Mouse (Mus musculus) MEL (cell line): ENCODE measurements around the gene Map9. TPM values are rescaled to one million over a fixed set of nuclear protein-coding genes. Genes with fewer than 3 reads are reported as not detected.

Experiments used
- DNase-seq: peaks from one replicate; pipeline ENCODE4 v3.0.0; 2011; ENCODE audit warnings: low read depth, low spot score
- H3K27ac ChIP-seq: 2 replicates; pipeline ENCODE4 v1.5.1; 2012; ENCODE audit warnings: low read depth, mild to moderate bottlenecking, control low read depth, low read length, moderate library complexity; ENCODE audit not compliant: control insufficient read depth
- H3K27me3 ChIP-seq, 2 experiments: fragments of 150-350 bp in 1 of 2; sonication (generic) in 1 of 2; 2 replicates each; pipeline ENCODE4 v1.6.1; 2012; ENCODE audit warnings: low read length in 2 of 2, mild to moderate bottlenecking in 2 of 2, improper control_type of control experiment in 1 of 2, moderate library complexity in 1 of 2; ENCODE audit not compliant: insufficient read depth in 2 of 2, control insufficient read depth in 1 of 2
- H3K36me3 ChIP-seq, 2 experiments: 2 replicates each; pipeline ENCODE4 v1.6.1; 2012 to 2014; ENCODE audit warnings: low read length in 2 of 2, improper control_type of control experiment in 1 of 2, inconsistent platforms in 1 of 2, mild to moderate bottlenecking in 1 of 2; ENCODE audit not compliant: insufficient read depth in 2 of 2, control insufficient read depth in 1 of 2
- H3K4me1 ChIP-seq, 2 experiments: fragments of 150-350 bp in 1 of 2; sonication (generic) in 1 of 2; 2 replicates each; pipeline ENCODE4 v1.6.1; 2012; ENCODE audit warnings: low read length in 2 of 2, improper control_type of control experiment in 1 of 2, mild to moderate bottlenecking in 1 of 2; ENCODE audit not compliant: insufficient read depth in 2 of 2, control insufficient read depth in 1 of 2
- H3K4me3 ChIP-seq, 2 experiments: fragments of 150-350 bp in 1 of 2; sonication (generic) in 1 of 2; 2 replicates each; pipeline ENCODE4 v1.5.1; 2012; ENCODE audit warnings: low read depth in 2 of 2, low read length in 2 of 2, mild to moderate bottlenecking in 2 of 2, moderate library complexity in 2 of 2, control low read depth in 1 of 2, improper control_type of control experiment in 1 of 2; ENCODE audit not compliant: control insufficient read depth in 1 of 2, insufficient read depth in 1 of 2
- H3K79me2 ChIP-seq: 2 replicates; pipeline ENCODE4 v1.6.1; 2012; ENCODE audit warnings: mild to moderate bottlenecking, low read length, moderate library complexity; ENCODE audit not compliant: control insufficient read depth, poor library complexity, insufficient read depth
- H3K9ac ChIP-seq: 2 replicates; pipeline ENCODE4 v1.6.1; 2012; ENCODE audit warnings: low read depth, mild to moderate bottlenecking, control low read depth, low read length, moderate library complexity; ENCODE audit not compliant: control insufficient read depth, poor library complexity, severe bottlenecking
- H3K9me3 ChIP-seq: fragments of 150-350 bp; sonication (generic); replicated peaks from 2 replicates; pipeline ENCODE4 v1.6.1; 2012; ENCODE audit warnings: mild to moderate bottlenecking, low read length, improper control_type of control experiment, moderate library complexity; ENCODE audit not compliant: insufficient read depth
- CHD1 ChIP-seq: IDR thresholded peaks from 2 replicates; pipeline ENCODE4 v1.6.1; 2012; ENCODE audit warnings: low read depth, mild to moderate bottlenecking, inconsistent platforms, low read length, improper control_type of control experiment
- CTCF ChIP-seq, 3 experiments: IDR thresholded peaks in 2 of 3; conservative IDR thresholded peaks in 1 of 3; 2 replicates each; pipeline ENCODE4 v1.5.1; 2011 to 2012; ENCODE audit warnings: low read length in 3 of 3, low read depth in 2 of 3, mild to moderate bottlenecking in 2 of 3, improper control_type of control experiment in 1 of 3, inconsistent platforms in 1 of 3, mixed read lengths in 1 of 3, moderate library complexity in 1 of 3; ENCODE audit not compliant: control insufficient read depth in 1 of 3, insufficient read depth in 1 of 3, poor library complexity in 1 of 3, severe bottlenecking in 1 of 3
- E2F4 ChIP-seq: IDR thresholded peaks from 2 replicates; pipeline ENCODE4 v1.6.1; 2011; ENCODE audit warnings: low read depth, low read length, improper control_type of control experiment, borderline replicate concordance
- ETS1 ChIP-seq: IDR thresholded peaks from 2 replicates; pipeline ENCODE4 v1.6.1; 2012; ENCODE audit warnings: low read depth, mild to moderate bottlenecking, inconsistent platforms, low read length, improper control_type of control experiment, moderate library complexity
- GABPA ChIP-seq: IDR thresholded peaks from 2 replicates; pipeline ENCODE4 v1.6.1; 2012; ENCODE audit warnings: low read depth, mild to moderate bottlenecking, inconsistent platforms, low read length, improper control_type of control experiment, moderate library complexity
- GATA1 ChIP-seq: IDR thresholded peaks from 2 replicates; pipeline ENCODE4 v1.6.1; 2011; ENCODE audit warnings: low read depth, low read length, improper control_type of control experiment
- HCFC1 ChIP-seq: IDR thresholded peaks from 2 replicates; pipeline ENCODE4 v1.6.1; 2012; ENCODE audit warnings: low read depth, mild to moderate bottlenecking, inconsistent platforms, low read length, improper control_type of control experiment, moderate library complexity
- JUND ChIP-seq: IDR thresholded peaks from 2 replicates; pipeline ENCODE4 v1.6.1; 2011; ENCODE audit warnings: low read depth, mild to moderate bottlenecking, improper control_type of control experiment, low read length
- MAFK ChIP-seq: IDR thresholded peaks from 2 replicates; pipeline ENCODE4 v1.6.1; 2011; ENCODE audit warnings: low read depth, mild to moderate bottlenecking, low read length, improper control_type of control experiment, borderline replicate concordance
- MAX ChIP-seq: IDR thresholded peaks from 2 replicates; pipeline ENCODE4 v1.6.1; 2011; ENCODE audit warnings: low read length, improper control_type of control experiment
- MAZ ChIP-seq: IDR thresholded peaks from 2 replicates; pipeline ENCODE4 v1.6.1; 2012; ENCODE audit warnings: low read depth, mild to moderate bottlenecking, inconsistent platforms, low read length, improper control_type of control experiment
- MXI1 ChIP-seq: IDR thresholded peaks from 2 replicates; pipeline ENCODE4 v1.6.1; 2011; ENCODE audit warnings: mild to moderate bottlenecking, low read depth, low read length, improper control_type of control experiment
- MYB ChIP-seq: IDR thresholded peaks from 2 replicates; pipeline ENCODE4 v1.6.1; 2011; ENCODE audit warnings: mild to moderate bottlenecking, low read depth, low read length, improper control_type of control experiment
- MYC ChIP-seq: IDR thresholded peaks from 2 replicates; pipeline ENCODE4 v1.6.1; 2011; ENCODE audit warnings: low read depth, mild to moderate bottlenecking, low read length, improper control_type of control experiment, moderate library complexity
- NELFE ChIP-seq: IDR thresholded peaks from 2 replicates; pipeline ENCODE4 v1.6.1; 2011; ENCODE audit warnings: low read depth, low read length, improper control_type of control experiment
- NRF1 ChIP-seq: IDR thresholded peaks from 2 replicates; pipeline ENCODE4 v1.6.1; 2014; ENCODE audit warnings: low read depth, mild to moderate bottlenecking, inconsistent platforms, low read length, improper control_type of control experiment, moderate library complexity; ENCODE audit not compliant: poor library complexity, insufficient read depth, severe bottlenecking
- POLR2A ChIP-seq, 2 experiments: IDR thresholded peaks; 2 replicates each; pipeline ENCODE4 v1.6.1; 2011 to 2012; ENCODE audit warnings: low read length in 2 of 2, mild to moderate bottlenecking in 2 of 2, control low read depth in 1 of 2, improper control_type of control experiment in 1 of 2, low read depth in 1 of 2, moderate library complexity in 1 of 2; ENCODE audit not compliant: control insufficient read depth in 1 of 2, insufficient read depth in 1 of 2, poor library complexity in 1 of 2
- POLR2AphosphoS2 ChIP-seq: IDR thresholded peaks from 2 replicates; pipeline ENCODE4 v1.6.1; 2011; ENCODE audit warnings: low read length, improper control_type of control experiment
- POLR2AphosphoS5 ChIP-seq: IDR thresholded peaks from 2 replicates; pipeline ENCODE4 v1.6.1; 2012; ENCODE audit warnings: low read depth, borderline replicate concordance, mild to moderate bottlenecking, inconsistent platforms, low read length, moderate library complexity, mixed read lengths
- SIN3A ChIP-seq: IDR thresholded peaks from 2 replicates; pipeline ENCODE4 v1.6.1; 2012; ENCODE audit warnings: low read length, improper control_type of control experiment, inconsistent platforms
- SMC3 ChIP-seq: IDR thresholded peaks from 2 replicates; pipeline ENCODE4 v1.6.1; 2011; ENCODE audit warnings: low read depth, low read length, improper control_type of control experiment
- TAL1 ChIP-seq: IDR thresholded peaks from 2 replicates; pipeline ENCODE4 v1.6.1; 2012; ENCODE audit warnings: mild to moderate bottlenecking, inconsistent platforms, low read length, moderate library complexity, mixed read lengths
- TBP ChIP-seq: IDR thresholded peaks from 2 replicates; pipeline ENCODE4 v1.8.0; 2011; ENCODE audit warnings: low read depth, low read length, improper control_type of control experiment
- UBTF ChIP-seq: IDR thresholded peaks from 2 replicates; pipeline ENCODE4 v1.6.1; 2012; ENCODE audit warnings: low read depth, mild to moderate bottlenecking, inconsistent platforms, low read length, improper control_type of control experiment, moderate library complexity, borderline replicate concordance; ENCODE audit not compliant: insufficient read depth
- USF1 ChIP-seq: IDR thresholded peaks from 2 replicates; pipeline ENCODE4 v1.6.1; 2014; ENCODE audit warnings: low read depth, mild to moderate bottlenecking, inconsistent platforms, low read length, improper control_type of control experiment, moderate library complexity
- USF2 ChIP-seq, 2 experiments: IDR thresholded peaks; 2 replicates each; pipeline ENCODE4 v1.6.1; 2011 to 2012; ENCODE audit warnings: improper control_type of control experiment in 2 of 2, low read length in 2 of 2, borderline replicate concordance in 1 of 2, inconsistent platforms in 1 of 2, low read depth in 1 of 2, mild to moderate bottlenecking in 1 of 2; ENCODE audit not compliant: insufficient read depth in 1 of 2
- ZC3H11A ChIP-seq: IDR thresholded peaks from 2 replicates; pipeline ENCODE4 v1.6.1; 2012; ENCODE audit warnings: low read depth, mild to moderate bottlenecking, inconsistent platforms, low read length, improper control_type of control experiment
- ZKSCAN1 ChIP-seq: IDR thresholded peaks from 2 replicates; pipeline ENCODE4 v1.6.1; 2012; ENCODE audit warnings: low read depth, mild to moderate bottlenecking, inconsistent platforms, low read length, improper control_type of control experiment, moderate library complexity
- ZMIZ1 ChIP-seq: IDR thresholded peaks from 2 replicates; pipeline ENCODE4 v1.6.1; 2012; ENCODE audit warnings: low read depth, mild to moderate bottlenecking, inconsistent platforms, low read length, improper control_type of control experiment, moderate library complexity
- polyA plus RNA-seq, 2 experiments: library from polyadenylated mRNA; stranded (reverse) in 1 of 2; unstranded in 1 of 2; fragments of >175 nt in 1 of 2; fragments of >200 nt in 1 of 2; gene quantifications; 2 replicates each; pipeline versions ENCODE4 v1.2.1 to v1.2.4; 2012; ENCODE audit warnings: low replicate concordance in 2 of 2, low read depth in 1 of 2; ENCODE audit not compliant: insufficient read length in 2 of 2, insufficient read depth in 1 of 2, missing spikeins in 1 of 2
- total RNA-seq: library from RNA; depleted of rRNA; stranded (reverse); fragments of 300-350 nt; gene quantifications from 2 replicates; pipeline ENCODE4 v1.2.3, GENCODE M21; 2012

Map9 gene
- total and polyA plus RNA-seq, 3 experiments, result not detected

DNA sequence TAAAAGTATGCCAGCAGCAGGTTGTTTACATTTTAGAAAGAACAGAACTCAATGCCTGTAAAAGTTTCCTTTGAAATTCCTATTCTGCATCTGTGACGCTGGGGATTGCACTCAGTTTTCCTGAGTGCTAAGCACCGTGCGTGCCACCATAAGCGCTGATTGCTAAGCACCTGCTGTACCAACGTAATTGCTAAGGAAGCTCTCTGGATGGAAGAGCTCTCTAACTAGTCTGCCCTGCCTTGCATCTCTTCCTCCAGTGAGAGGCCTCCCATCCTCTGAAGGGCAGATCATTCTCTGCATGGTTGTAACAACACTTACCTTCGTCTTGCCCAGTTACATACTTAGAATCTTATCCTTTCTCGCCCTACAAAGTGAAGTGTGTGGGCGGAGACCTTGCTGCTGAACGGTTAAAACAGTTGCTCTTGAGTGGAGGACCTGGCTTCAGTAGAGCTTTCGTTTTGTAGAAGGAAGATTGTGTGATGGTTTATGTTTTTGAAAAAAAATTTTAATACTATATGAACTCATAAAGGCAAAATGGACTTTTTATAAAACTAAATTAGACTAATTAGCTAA lies 12.7 kb downstream of the Map9 start:
- no peaks in the 10 kb centered on the region for H3K36me3 ChIP-seq
- H3K9me3 ChIP-seq, result no peaks in the 10 kb centered on the region
- H3K27me3 ChIP-seq, result no peaks in the 10 kb centered on the region
- no peaks in the 10 kb centered on the region for H3K4me1 ChIP-seq
- H3K4me3 ChIP-seq, result no peak overlapping the region
- no peaks in the 10 kb centered on the region for H3K79me2 ChIP-seq
- DNase-seq, result no peak
- TF ChIP-seq MXI1 (no peak), CHD1 (no peak), MYB (no peak), GATA1 (no peak), NRF1 (no peak), JUND (no peak), GABPA (no peak), CTCF (IDR thresholded peaks at IDR 0.05 in 2 of 3, conservative IDR thresholded peaks at IDR 0.05 in 1 of 3; ENCODE audit: control insufficient read depth in 1 of 3, insufficient read depth in 1 of 3, low read depth in 2 of 3, low read length in 3 of 3, poor library complexity in 1 of 3, severe bottlenecking in 1 of 3) (no peak), MAFK (no peak), POLR2AphosphoS2 (no peak), POLR2A (IDR thresholded peaks at IDR 0.05; ENCODE audit: control insufficient read depth in 1 of 2, insufficient read depth in 1 of 2, low read depth in 1 of 2, low read length in 2 of 2, poor library complexity in 1 of 2) (no peak), USF1 (no peak), SIN3A (no peak), MYC (no peak), SMC3 (no peak), MAZ (no peak), TAL1 (no peak), E2F4 (no peak)
- no peak overlapping the region for H3K9ac ChIP-seq
- no peak overlapping the region for H3K27ac ChIP-seq

DNA sequence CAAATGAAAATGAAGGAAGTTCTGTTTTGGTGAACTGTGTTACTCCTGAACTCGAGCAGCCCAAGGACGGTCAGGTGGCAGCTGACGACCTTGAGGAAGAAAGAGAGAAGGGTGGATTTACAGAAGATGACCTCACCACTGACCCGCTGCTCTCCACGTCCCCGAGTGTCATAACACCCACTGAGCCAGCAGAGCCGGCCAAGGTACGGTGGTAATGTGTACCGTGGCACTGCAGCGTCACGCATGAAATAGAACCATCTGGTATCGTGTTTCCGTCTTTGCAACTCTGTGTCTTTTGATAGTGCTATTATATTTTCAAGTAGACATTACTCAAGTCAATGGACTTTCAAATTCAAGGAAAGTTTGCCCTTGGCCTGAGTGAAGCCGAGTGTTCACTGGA lies 19.1 kb downstream of the Map9 start:
- Histone ChIP-seq H3K9me3 (no peaks in the 10 kb centered on the region), H3K79me2 (no peaks in the 10 kb centered on the region), H3K9ac (no peak overlapping the region), H3K4me1 (no peaks in the 10 kb centered on the region), H3K4me3 (no peak overlapping the region), H3K27ac (no peak overlapping the region), H3K36me3 (no peaks in the 10 kb centered on the region), H3K27me3 (no peaks in the 10 kb centered on the region)
- TF ChIP-seq MAX (no peak), GATA1 (no peak), ZMIZ1 (no peak), MXI1 (no peak), USF2 (IDR thresholded peaks at IDR 0.05; ENCODE audit: borderline replicate concordance in 1 of 2, insufficient read depth in 1 of 2, low read depth in 1 of 2, low read length in 2 of 2) (no peak), MAFK (no peak), POLR2AphosphoS5 (no peak), NELFE (no peak), CHD1 (no peak), HCFC1 (no peak), ETS1 (no peak), ZKSCAN1 (no peak), GABPA (no peak), TBP (no peak), SMC3 (no peak), NRF1 (no peak), USF1 (no peak), ZC3H11A (no peak), JUND (no peak), UBTF (no peak)
- DNase-seq, result no peak
